Mouse (Mus musculus) heart, embryonic 13.5 days (tissue): ENCODE data around the gene Zfp872. TPM values are rescaled to one million over a fixed set of nuclear protein-coding genes. Genes with fewer than 3 reads are reported as not detected.

Experiments
- ATAC-seq: fragments of 200-750 bp; cut with Nextera tagmentation; 2 replicates; pipeline ENCODE4 v1.8.0; 2017; ENCODE audit warnings: moderate TSS enrichment; ENCODE audit not compliant: insufficient number of reproducible peaks, low FRiP score, low TSS enrichment; ENCODE audit errors: extremely low read depth
- H3K27ac ChIP-seq: fragments of 300-500 bp; sonication (generic); replicated peaks from 2 replicates; pipeline ENCODE4 v1.5.1; 2015; ENCODE audit warnings: moderate library complexity, mild to moderate bottlenecking, inconsistent platforms
- H3K27me3 ChIP-seq: fragments of 300-500 bp; sonication (generic); replicated peaks from 2 replicates; pipeline ENCODE4 v1.6.1; 2015; ENCODE audit warnings: mild to moderate bottlenecking, inconsistent platforms
- H3K36me3 ChIP-seq: fragments of 300-500 bp; sonication (generic); 2 replicates; pipeline ENCODE4 v1.6.1; 2015; ENCODE audit warnings: mild to moderate bottlenecking, inconsistent platforms
- H3K4me1 ChIP-seq: fragments of 300-500 bp; sonication (generic); 2 replicates; pipeline ENCODE4 v1.6.1; 2015; ENCODE audit warnings: inconsistent platforms
- H3K4me2 ChIP-seq: fragments of 300-500 bp; sonication (generic); 2 replicates; pipeline ENCODE4 v1.6.1; 2015; ENCODE audit warnings: inconsistent platforms, mild to moderate bottlenecking, moderate library complexity
- H3K4me3 ChIP-seq: fragments of 300-500 bp; sonication (generic); 2 replicates; pipeline ENCODE4 v1.5.1; 2015; ENCODE audit warnings: moderate library complexity, mild to moderate bottlenecking, inconsistent platforms
- H3K9ac ChIP-seq: fragments of 300-500 bp; sonication (generic); 2 replicates; pipeline ENCODE4 v1.6.1; 2015; ENCODE audit warnings: inconsistent platforms, mild to moderate bottlenecking, moderate library complexity
- H3K9me3 ChIP-seq: fragments of 300-500 bp; sonication (generic); 2 replicates; pipeline ENCODE4 v1.6.1; 2016; ENCODE audit warnings: inconsistent platforms
- WGBS: fragments of 180-500 bp; shearing (Covaris S2); methylation state at CpG from one replicate; pipeline ENCODE4 v1.1.7; 2015; ENCODE audit warnings: mixed read lengths; 5-methylcytosine and 5-hydroxymethylcytosine counted together
- polyA plus RNA-seq: library from polyadenylated mRNA; unstranded; fragments of >200 nt; fragmentation: Nextera tagmentation; extraction: Ambion mirVana; gene quantifications from 2 replicates; pipeline ENCODE4 v1.2.1, GENCODE M21; 2015

Zfp872 gene
- polyA plus RNA-seq, 1 experiment from 2014 or later, result 0.08 TPM

- Histone ChIP-seq H3K4me1 (peaks cover 27% of the 10 kb centered on the region), H3K27me3 (no peaks in the 10 kb centered on the region), H3K9me3 (peaks cover 5% of the 10 kb centered on the region; the same call in 1 of the 2 replicates), H3K36me3 (peaks cover 23% of the 10 kb centered on the region), H3K4me2 (no peak overlapping the region), H3K9ac (no peak overlapping the region), H3K27ac (no peak overlapping the region), H3K4me3 (no peak overlapping the region)
- ATAC-seq, result no peak
- WGBS, result 76% methylated on average over 7 of the region's 7 CpGs
Observed at GRCm38 (mm10) chr9:22229386-22230026, 41.6 kb downstream of the Zfp872 start.

DNA sequence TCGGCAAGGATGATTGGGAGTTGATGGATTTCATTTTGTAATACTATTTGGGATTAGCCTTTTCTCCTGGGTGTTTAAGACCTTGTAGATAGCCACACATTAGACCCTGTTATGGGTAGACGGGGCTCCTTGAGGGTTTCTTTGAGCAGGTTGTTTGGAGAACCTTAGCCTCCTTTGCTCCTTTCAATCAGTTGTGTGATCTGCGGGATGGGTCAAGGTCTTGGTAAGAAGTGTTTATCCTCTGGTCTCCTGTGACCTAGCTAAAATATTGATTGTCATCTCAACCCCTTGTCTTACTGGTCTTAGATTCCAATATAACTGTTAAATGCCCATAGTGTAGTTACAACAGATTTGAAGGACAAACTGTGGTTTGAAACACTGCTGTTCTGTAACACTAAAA, 42.2 kb downstream of the Zfp872 start:
- H3K4me1 ChIP-seq, result peaks cover 27% of the 10 kb centered on the region
- H3K4me3 ChIP-seq, result no peak overlapping the region
- peaks cover 5% of the 10 kb centered on the region; the same call in 1 of the 2 replicates for H3K9me3 ChIP-seq
- no peak overlapping the region for H3K27ac ChIP-seq
- H3K27me3 ChIP-seq, result no peaks in the 10 kb centered on the region
- H3K9ac ChIP-seq, result no peak overlapping the region
- H3K36me3 ChIP-seq, result peaks cover 29% of the 10 kb centered on the region
- no peak overlapping the region for H3K4me2 ChIP-seq
- no peak for ATAC-seq
- WGBS, result 81% methylated on average over 3 of the region's 3 CpGs

DNA sequence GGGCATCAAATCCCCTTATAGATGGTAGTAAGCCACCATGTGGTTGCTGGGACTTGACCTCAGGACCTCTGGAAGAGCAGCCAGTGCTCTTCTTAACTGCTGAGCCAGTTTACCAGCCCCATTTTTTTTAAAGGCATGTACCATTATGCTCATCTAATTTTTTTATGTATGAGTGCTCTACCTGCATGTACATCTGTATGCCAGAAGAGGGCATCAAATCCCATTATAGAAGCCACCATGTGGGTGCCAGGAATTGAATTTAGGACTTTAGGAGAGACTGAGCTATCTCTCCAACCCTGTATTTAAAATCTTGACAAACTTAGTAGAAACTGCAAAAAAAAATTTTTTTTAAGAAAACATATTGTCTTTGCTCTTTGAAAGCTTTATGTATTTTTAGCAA, 42.7 kb downstream of the Zfp872 start:
- Histone ChIP-seq H3K4me3 (no peak overlapping the region), H3K36me3 (peaks cover 34% of the 10 kb centered on the region), H3K4me2 (no peak overlapping the region), H3K27me3 (no peaks in the 10 kb centered on the region), H3K9ac (no peak overlapping the region), H3K4me1 (peaks cover 27% of the 10 kb centered on the region), H3K27ac (no peak overlapping the region), H3K9me3 (peaks cover 5% of the 10 kb centered on the region; the same call in 1 of the 2 replicates)
- ATAC-seq, result no peak

DNA sequence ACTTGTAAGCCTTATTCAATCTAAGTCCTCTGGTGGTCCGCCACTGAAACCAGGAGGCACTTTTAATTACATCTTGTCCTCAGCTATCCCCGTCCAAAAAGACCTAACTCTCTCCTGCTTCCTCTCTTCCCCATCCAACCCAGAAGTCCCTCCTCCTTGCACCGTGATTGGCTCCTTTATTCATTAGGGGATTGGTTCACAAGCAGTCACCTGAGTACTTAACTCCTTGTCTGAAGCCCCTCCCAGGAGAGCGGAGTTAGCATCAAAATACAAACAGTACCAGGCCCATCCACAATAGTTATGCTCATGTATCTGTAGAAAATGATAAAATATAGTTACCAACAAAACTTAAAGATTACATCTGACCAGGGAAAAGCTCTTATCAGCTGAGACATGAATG, 52.1 kb downstream of the Zfp872 start:
- peaks cover 98% of the 10 kb centered on the region for H3K36me3 ChIP-seq
- 91% methylated on average over 4 of the region's 4 CpGs for WGBS
- H3K27me3 ChIP-seq, result no peaks in the 10 kb centered on the region
- no peaks in the 10 kb centered on the region for H3K4me1 ChIP-seq
- H3K4me2 ChIP-seq, result no peak overlapping the region
- H3K9ac ChIP-seq, result no peak overlapping the region
- no peak overlapping the region for H3K4me3 ChIP-seq
- peaks cover 19% of the 10 kb centered on the region for H3K9me3 ChIP-seq
- ATAC-seq, result no peak
- no peak overlapping the region for H3K27ac ChIP-seq

GRCm38 (mm10) chr9:22244242-22244641, 56.4 kb downstream of the Zfp872 start:
- no peaks in the 10 kb centered on the region for H3K27me3 ChIP-seq
- no peak overlapping the region for H3K4me2 ChIP-seq
- H3K4me3 ChIP-seq, result no peak overlapping the region
- no peak for ATAC-seq
- no peak overlapping the region for H3K27ac ChIP-seq
- no peak overlapping the region for H3K9ac ChIP-seq
- peaks cover 98% of the 10 kb centered on the region for H3K36me3 ChIP-seq
- peaks cover 37% of the 10 kb centered on the region for H3K9me3 ChIP-seq
- no peaks in the 10 kb centered on the region for H3K4me1 ChIP-seq
- WGBS, result 87% methylated on average over 2 of the region's 2 CpGs

Other genes with a start within 250 kb of the Zfp872 start
- gene Swsap1, start 232.3 kb upstream of the Zfp872 start, polyA plus RNA-seq, result 5.1 and 5.7 TPM in 2 replicates
- gene Epor, start 224.6 kb upstream of the Zfp872 start, polyA plus RNA-seq, result 7.3 and 8.5 TPM in 2 replicates
- gene Rgl3, start 198.6 kb upstream of the Zfp872 start, polyA plus RNA-seq, result 0.68 and 0.71 TPM in 2 replicates
- gene Ccdc151, start 185.5 kb upstream of the Zfp872 start, polyA plus RNA-seq, result 0.22 and 0.36 TPM in 2 replicates
- 76.9 and 80.6 TPM in 2 replicates for gene Prkcsh, start 185.3 kb upstream of the Zfp872 start, polyA plus RNA-seq
- 0.28 and 0.41 TPM in 2 replicates for gene Elavl3, start 136.1 kb upstream of the Zfp872 start, polyA plus RNA-seq
- not detected in 2 replicates for gene Gm49318, start 116.8 kb upstream of the Zfp872 start, polyA plus RNA-seq
- gene Zfp653, start 116.7 kb upstream of the Zfp872 start, polyA plus RNA-seq, result 9.5 TPM in 2 replicates
- 49.5 and 53.7 TPM in 2 replicates for gene Ecsit, start 102.7 kb upstream of the Zfp872 start, polyA plus RNA-seq
- gene Cnn1, start 88.9 kb upstream of the Zfp872 start, polyA plus RNA-seq, result 250 and 292 TPM in 2 replicates
- 106 and 125 TPM in 2 replicates for gene Elof1, start 70.9 kb upstream of the Zfp872 start, polyA plus RNA-seq
- 9.0 and 10.9 TPM in 2 replicates for gene Acp5, start 52.4 kb upstream of the Zfp872 start, polyA plus RNA-seq
- 46.0 and 52.0 TPM in 2 replicates for gene Pigyl, start 31.2 kb upstream of the Zfp872 start, polyA plus RNA-seq
- 16.0 and 17.9 TPM in 2 replicates for gene Zfp809, start 37.6 kb downstream of the Zfp872 start, polyA plus RNA-seq
- gene Zfp599, start 71.8 kb downstream of the Zfp872 start, polyA plus RNA-seq, result 3.7 and 4.2 TPM in 2 replicates
- 12.6 and 15.2 TPM in 2 replicates for gene Zfp810, start 119.6 kb downstream of the Zfp872 start, polyA plus RNA-seq
- 42.7 and 47.9 TPM in 2 replicates for gene Anln, start 201.1 kb downstream of the Zfp872 start, polyA plus RNA-seq
- gene 9530077C05Rik, start 223.4 kb downstream of the Zfp872 start, polyA plus RNA-seq, result 1.7 and 2.4 TPM in 2 replicates